Mouse (Mus musculus) liver, embryonic 15.5 days (tissue): ENCODE measurements around the gene Efna5. TPM values are rescaled to one million over a fixed set of nuclear protein-coding genes. Genes with fewer than 3 reads are reported as not detected.

Experiments used
- ATAC-seq: fragments of 200-750 bp; cut with Nextera tagmentation; 2 replicates; pipeline ENCODE4 v1.8.0; 2017; ENCODE audit warnings: moderate number of reproducible peaks, mild to moderate bottlenecking, moderate library complexity; ENCODE audit not compliant: insufficient read depth
- H3K27ac ChIP-seq: fragments of 300-500 bp; sonication (generic); replicated peaks from 2 replicates; pipeline ENCODE4 v1.5.1; 2015; ENCODE audit warnings: mild to moderate bottlenecking, inconsistent platforms
- H3K27me3 ChIP-seq: fragments of 300-500 bp; sonication (generic); 2 replicates; pipeline ENCODE4 v1.6.1; 2015; ENCODE audit warnings: mild to moderate bottlenecking, inconsistent platforms
- H3K36me3 ChIP-seq: fragments of 300-500 bp; sonication (generic); replicated peaks from 2 replicates; pipeline ENCODE4 v1.6.1; 2015; ENCODE audit warnings: moderate library complexity, mild to moderate bottlenecking, inconsistent platforms
- H3K4me1 ChIP-seq: fragments of 300-500 bp; sonication (generic); replicated peaks from 2 replicates; pipeline ENCODE4 v1.6.1; 2015; ENCODE audit warnings: inconsistent platforms
- H3K4me2 ChIP-seq: fragments of 300-500 bp; sonication (generic); 2 replicates; pipeline ENCODE4 v1.6.1; 2015; ENCODE audit warnings: moderate library complexity, mild to moderate bottlenecking, inconsistent platforms
- H3K4me3 ChIP-seq: fragments of 300-500 bp; sonication (generic); replicated peaks from 2 replicates; pipeline ENCODE4 v1.5.1; 2015; ENCODE audit warnings: mild to moderate bottlenecking, inconsistent platforms
- H3K9ac ChIP-seq: fragments of 300-500 bp; sonication (generic); 2 replicates; pipeline ENCODE4 v1.6.1; 2015; ENCODE audit warnings: moderate library complexity, mild to moderate bottlenecking, inconsistent platforms
- H3K9me3 ChIP-seq: fragments of 300-500 bp; sonication (generic); replicated peaks from 2 replicates; pipeline ENCODE4 v1.6.1; 2016; ENCODE audit warnings: inconsistent platforms
- WGBS: fragments of 180-500 bp; shearing (Covaris S2); methylation state at CpG from one replicate; pipeline ENCODE4 v1.1.7; 2015; ENCODE audit warnings: mixed read lengths; ENCODE audit not compliant: insufficient replicate concordance; 5-methylcytosine and 5-hydroxymethylcytosine counted together
- polyA plus RNA-seq: library from polyadenylated mRNA; unstranded; fragments of >200 nt; fragmentation: Nextera tagmentation; extraction: Ambion mirVana; gene quantifications from 2 replicates; pipeline ENCODE4 v1.2.1, GENCODE M21; 2015

The Efna5 gene
- polyA plus RNA-seq, 1 experiment from 2014 or later = 1.6 TPM

DNA sequence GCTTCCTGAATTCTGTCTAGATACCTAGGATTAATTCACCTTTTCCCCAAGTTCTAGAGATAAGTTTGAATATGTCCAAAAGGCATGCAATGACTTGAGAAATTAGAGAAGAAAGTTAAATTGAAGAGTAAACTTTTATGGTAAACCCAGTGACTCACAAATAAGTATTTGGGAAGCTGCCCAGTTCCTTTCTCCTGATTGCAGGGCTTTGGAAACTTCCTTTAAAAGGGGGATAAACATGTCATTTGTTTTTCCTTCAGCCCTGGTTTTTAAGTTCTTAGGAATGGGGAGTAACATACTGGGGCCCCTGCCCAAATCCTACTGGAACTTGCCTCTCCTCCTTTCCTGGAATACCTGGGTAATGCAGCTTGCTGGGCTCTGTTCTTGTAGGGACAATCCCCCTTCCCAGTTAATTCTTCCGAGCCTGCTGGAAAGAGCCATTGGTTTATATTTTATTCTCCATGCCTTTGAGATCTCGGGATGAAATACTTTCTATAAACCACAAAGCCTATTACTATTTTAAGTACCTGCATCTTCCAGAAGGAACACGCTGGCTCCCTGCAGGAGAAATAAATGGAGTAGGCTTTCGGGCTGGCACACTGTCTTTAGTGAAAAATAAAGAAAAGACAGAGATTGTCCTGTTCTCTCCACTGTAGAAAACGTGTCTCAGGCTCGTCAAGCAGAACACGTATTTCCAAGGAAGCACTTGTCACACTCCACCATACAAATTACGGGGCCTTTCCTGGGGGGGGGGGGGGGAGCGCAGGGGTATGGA, 282.2 kb downstream of the Efna5 start:
- no peaks in the 10 kb centered on the region for H3K9me3 ChIP-seq
- WGBS = 45% methylated on average over 9 of the region's 9 CpGs
- no peaks in the 10 kb centered on the region for H3K4me1 ChIP-seq
- H3K27me3 ChIP-seq = no peaks in the 10 kb centered on the region
- ATAC-seq = no peak
- H3K36me3 ChIP-seq = no peaks in the 10 kb centered on the region
- no peak overlapping the region for H3K4me2 ChIP-seq
- H3K27ac ChIP-seq = no peak overlapping the region
- H3K4me3 ChIP-seq = no peak overlapping the region
- H3K9ac ChIP-seq = no peak overlapping the region

DNA sequence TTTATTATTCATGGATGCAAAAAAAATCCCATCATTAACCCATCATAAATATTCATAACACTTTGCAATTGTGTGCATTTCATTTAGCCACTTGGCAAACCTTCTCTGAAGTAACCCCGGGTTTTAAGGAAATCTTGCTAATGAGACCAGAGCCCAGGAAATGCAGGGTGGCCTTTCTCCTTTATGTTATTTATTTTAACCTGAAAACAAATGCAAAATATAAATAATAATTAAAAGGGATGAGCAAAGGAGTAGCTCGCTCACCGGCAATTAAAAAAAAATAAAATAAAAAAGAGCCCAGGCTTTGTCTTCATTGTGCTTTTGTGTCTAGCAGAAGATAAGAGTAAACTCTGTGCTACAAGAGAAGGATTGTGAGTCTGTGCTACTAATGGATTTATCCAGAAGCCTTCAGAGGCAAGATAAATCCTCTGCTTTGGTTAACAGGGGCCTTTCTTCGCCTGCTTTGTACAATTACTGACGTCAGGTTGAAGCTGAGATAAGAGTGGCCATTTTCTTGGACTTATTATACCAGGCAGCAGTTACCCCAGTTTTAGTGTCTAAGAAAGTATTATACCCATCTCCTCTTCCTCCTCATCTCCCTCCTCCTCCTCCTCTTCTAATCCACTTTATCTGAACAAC, 288.6 kb downstream of the Efna5 start:
- no peaks in the 10 kb centered on the region for H3K27me3 ChIP-seq
- H3K4me2 ChIP-seq = no peak overlapping the region
- no peak overlapping the region for H3K27ac ChIP-seq
- WGBS = 52% methylated on average over 5 of the region's 5 CpGs
- no peak overlapping the region for H3K4me3 ChIP-seq
- no peak for ATAC-seq
- no peaks in the 10 kb centered on the region for H3K4me1 ChIP-seq
- no peaks in the 10 kb centered on the region for H3K36me3 ChIP-seq
- no peak overlapping the region for H3K9ac ChIP-seq
- no peaks in the 10 kb centered on the region for H3K9me3 ChIP-seq

DNA sequence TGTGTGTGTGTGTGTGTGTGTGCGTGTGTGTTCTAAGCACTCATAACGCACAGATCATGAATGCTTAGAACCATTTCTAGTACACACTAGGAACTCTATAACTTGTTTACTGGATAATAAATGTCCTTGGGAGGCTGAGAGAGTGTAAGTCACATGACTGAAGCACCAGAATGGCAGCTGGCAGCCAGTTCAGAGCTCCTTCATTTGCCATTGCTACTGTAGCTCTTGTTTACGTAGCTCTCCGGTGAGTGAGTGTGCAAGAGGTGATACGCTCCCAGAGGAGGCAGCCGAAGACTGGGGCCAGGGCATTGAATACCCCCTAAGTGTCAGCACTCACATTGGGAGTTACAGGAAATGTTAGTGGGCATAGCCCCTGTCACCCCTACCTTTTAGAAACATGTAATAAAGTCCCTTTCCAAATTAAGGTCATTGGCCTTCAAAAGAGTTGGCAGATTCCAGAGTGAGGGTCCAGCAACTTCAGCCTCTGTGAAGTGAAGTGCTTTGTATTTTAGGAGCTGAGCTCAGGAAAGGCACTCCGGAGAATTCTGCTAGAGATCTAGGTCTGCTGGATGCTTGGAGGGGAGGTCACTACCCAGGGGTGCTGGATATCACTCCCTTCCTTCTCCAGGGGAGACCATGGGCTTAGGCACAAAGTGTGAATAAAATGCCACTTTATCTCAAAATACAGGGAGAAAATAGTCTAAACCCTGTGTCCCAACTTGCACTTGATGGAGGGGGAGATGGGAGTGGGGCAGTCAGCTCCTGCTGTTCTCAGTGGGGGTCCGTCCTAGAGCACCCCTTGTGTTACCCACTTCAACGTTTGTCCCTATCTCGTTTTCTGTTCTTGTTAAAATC, 289.3 kb downstream of the Efna5 start:
- Histone ChIP-seq H3K9ac (no peak overlapping the region), H3K4me2 (no peak overlapping the region), H3K4me3 (no peak overlapping the region), H3K27me3 (no peaks in the 10 kb centered on the region), H3K36me3 (no peaks in the 10 kb centered on the region), H3K9me3 (no peaks in the 10 kb centered on the region), H3K4me1 (no peaks in the 10 kb centered on the region), H3K27ac (no peak overlapping the region)
- 62% methylated on average over 10 of the region's 10 CpGs for WGBS
- ATAC-seq = no peak

DNA sequence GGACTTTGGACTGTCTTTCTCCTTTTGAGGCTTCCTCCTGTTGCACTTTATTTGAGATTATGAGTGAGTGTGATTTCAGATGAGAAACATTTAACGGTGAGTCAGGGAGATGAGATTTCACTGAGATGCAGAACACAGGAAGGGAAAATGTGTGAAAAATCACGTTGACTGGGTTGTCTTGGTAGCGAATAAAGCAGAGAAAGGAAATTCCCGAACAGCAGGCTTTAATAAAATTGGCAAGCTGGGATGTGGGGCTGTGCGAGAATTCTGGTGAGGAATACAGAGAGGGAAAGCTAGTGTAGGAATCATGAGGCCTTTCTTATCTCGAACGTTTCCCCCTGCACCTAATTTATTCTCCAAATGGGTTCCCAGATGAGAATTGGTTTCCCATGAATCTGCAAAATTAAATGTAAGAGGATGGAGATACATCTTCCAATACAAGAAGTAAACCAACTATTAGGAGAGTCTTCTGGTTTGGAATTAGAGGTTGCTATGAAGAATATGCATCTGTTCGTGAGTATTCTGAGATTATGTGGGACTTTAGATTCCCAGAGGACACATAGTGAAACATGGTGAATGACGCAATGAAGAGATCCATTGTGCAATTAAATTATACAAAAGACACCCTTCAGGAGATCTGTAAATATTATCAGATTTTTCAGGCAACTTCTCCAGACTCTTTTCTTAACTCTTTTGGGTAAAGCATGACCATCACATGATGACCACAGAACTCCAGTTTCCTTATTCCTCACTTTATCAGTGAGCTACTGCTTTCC, 290.2 kb downstream of the Efna5 start:
- 60% methylated on average over 9 of the region's 9 CpGs for WGBS
- H3K4me3 ChIP-seq = no peak overlapping the region

DNA sequence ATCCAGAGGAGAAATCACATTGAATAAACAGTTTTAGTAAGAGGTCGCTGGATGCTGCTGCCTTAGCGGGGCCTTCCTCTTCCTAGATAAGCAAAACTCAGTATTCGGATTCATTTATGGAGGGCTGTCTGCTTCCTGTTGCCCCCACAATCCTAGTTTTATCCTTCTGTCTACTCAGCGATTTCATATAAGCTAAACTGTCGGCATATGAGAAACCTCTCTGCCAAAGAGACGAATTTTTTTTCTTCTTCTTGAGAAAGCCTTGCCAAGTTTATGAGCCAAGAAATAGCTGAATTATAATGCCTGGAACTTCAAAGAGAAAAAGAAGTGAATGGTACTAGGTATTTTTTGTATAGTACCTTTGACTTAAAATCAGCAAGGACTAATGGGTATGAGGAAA, 301.0 kb downstream of the Efna5 start:
- Histone ChIP-seq H3K4me1 (no peaks in the 10 kb centered on the region), H3K9me3 (no peaks in the 10 kb centered on the region), H3K27me3 (no peaks in the 10 kb centered on the region), H3K27ac (no peak overlapping the region), H3K9ac (no peak overlapping the region), H3K4me2 (no peak overlapping the region), H3K4me3 (no peak overlapping the region), H3K36me3 (no peaks in the 10 kb centered on the region)
- WGBS = 61% methylated on average over 6 of the region's 6 CpGs
- ATAC-seq = no peak

More for the DNA sequence above, 290.2 kb downstream of the Efna5 start:
- Histone ChIP-seq H3K9me3 (no peaks in the 10 kb centered on the region), H3K4me2 (no peak overlapping the region), H3K27ac (no peak overlapping the region), H3K4me1 (no peaks in the 10 kb centered on the region), H3K9ac (no peak overlapping the region), H3K27me3 (no peaks in the 10 kb centered on the region), H3K36me3 (no peaks in the 10 kb centered on the region)
- no peak for ATAC-seq

DNA sequence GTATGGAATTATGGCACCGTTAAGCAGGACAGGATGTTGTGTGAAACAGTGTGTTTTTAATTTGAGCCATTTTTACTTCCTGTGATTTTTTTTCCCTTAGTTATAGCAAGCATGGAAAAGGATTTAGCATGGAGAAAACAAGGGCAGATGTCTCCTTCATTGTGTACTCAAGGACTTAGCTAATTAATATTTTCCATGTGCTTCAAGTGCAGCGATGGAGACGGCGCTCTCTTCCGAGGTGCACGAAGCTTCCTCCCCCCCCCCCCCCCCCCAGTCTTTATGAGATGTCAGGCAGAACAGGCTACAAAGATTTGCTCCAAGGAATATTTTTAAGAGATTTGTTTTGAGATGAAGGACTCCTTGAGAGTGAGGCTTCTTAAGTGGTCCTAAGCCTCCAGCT, 301.5 kb downstream of the Efna5 start:
- Histone ChIP-seq H3K9me3 (no peaks in the 10 kb centered on the region), H3K9ac (no peak overlapping the region), H3K4me3 (no peak overlapping the region), H3K4me2 (no peak overlapping the region), H3K36me3 (no peaks in the 10 kb centered on the region), H3K27ac (no peak overlapping the region), H3K4me1 (no peaks in the 10 kb centered on the region), H3K27me3 (no peaks in the 10 kb centered on the region)
- WGBS = 84% methylated on average over 6 of the region's 6 CpGs
- no peak for ATAC-seq

DNA sequence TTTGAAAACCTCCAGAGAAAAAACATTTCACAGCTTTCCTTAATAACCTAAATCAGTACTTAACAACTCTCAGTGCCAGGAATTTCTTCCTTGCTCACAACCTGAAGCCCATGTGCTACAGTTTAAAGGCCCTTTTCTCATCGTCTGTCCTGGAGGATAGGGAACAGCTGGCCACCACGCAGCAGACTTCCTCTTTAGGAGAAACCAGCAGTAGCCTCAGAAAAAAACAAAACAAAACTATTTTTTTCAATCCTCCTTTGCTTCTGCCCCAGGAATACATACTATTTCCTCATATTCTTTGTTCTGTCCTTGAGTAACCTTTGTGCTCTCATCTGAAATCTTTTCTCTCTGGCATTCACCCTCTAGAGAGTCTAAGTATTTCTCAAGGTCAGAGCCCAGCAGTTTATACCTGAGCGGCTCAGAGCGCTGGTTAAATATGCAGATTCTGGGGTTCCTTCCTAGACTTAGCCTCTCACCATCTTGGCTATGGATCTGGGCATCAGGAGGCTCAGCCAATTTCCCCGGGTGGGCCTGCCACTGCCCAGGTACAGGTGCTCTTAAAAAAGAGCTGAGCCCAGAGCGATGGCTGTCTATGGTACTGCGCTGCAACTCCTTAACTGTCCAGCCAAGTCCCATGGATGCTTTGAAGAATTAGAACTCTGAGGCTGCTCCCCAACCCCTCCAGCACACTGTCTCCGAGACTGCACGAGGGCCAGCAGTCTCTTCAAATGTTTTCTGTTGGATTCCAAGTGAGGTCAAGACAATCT, 306.4 kb downstream of the Efna5 start:
- Histone ChIP-seq H3K4me2 (no peak overlapping the region), H3K4me1 (no peaks in the 10 kb centered on the region), H3K9me3 (no peaks in the 10 kb centered on the region), H3K36me3 (no peaks in the 10 kb centered on the region), H3K4me3 (no peak overlapping the region), H3K27me3 (no peaks in the 10 kb centered on the region), H3K9ac (no peak overlapping the region), H3K27ac (no peak overlapping the region)
- no peak for ATAC-seq
- WGBS = 59% methylated on average over 9 of the region's 9 CpGs

DNA sequence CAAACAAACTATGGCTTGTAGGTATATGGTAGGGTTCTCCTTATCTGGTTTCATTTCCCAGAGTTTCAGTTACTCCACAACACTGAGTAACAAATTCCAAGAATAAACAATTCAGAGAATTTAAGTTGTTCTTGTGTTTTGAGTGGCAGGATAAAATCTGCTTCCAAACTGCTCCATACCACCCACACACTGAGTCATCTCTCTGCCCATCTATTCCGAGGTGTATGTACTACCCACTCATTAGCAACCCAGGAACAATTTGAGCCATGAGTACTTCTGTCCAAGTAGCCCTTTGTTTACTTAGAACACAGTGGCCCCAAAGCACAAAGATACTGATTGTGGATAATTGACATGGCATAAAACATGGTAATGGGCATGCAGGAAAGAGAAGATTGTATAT, 311.0 kb downstream of the Efna5 start:
- H3K4me2 ChIP-seq = no peak overlapping the region
- no peaks in the 10 kb centered on the region for H3K4me1 ChIP-seq
- no peaks in the 10 kb centered on the region for H3K9me3 ChIP-seq
- no peak overlapping the region for H3K27ac ChIP-seq
- H3K4me3 ChIP-seq = no peak overlapping the region
- no peak overlapping the region for H3K9ac ChIP-seq
- no peaks in the 10 kb centered on the region for H3K27me3 ChIP-seq
- no peaks in the 10 kb centered on the region for H3K36me3 ChIP-seq
- no peak for ATAC-seq
- 39% methylated on average over 1 of the region's 1 CpGs for WGBS

DNA sequence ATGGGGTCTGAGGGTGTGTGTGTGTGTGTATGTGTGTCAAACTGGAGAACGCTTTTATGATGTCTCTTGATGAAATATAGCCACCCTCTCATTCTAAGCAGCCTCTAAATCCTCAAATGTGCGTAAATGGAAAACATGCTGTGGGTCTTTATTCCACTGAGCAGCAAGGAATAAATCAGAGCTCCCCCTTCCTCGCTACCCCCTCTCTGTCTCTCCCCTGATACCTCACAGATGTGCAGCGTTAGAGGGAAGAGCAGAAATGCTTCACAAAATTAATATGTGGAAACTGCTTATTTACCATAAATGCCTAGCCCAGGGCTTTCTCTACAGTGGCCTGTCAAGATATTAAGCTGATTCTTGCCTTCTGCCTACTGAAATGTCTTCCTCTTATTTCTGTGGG, 313.1 kb downstream of the Efna5 start:
- H3K4me1 ChIP-seq = no peaks in the 10 kb centered on the region
- no peak overlapping the region for H3K4me2 ChIP-seq
- H3K9ac ChIP-seq = no peak overlapping the region
- no peaks in the 10 kb centered on the region for H3K27me3 ChIP-seq
- no peak for ATAC-seq
- H3K9me3 ChIP-seq = no peaks in the 10 kb centered on the region
- no peak overlapping the region for H3K4me3 ChIP-seq
- WGBS = 61% methylated on average over 4 of the region's 4 CpGs
- H3K36me3 ChIP-seq = no peaks in the 10 kb centered on the region
- no peak overlapping the region for H3K27ac ChIP-seq

DNA sequence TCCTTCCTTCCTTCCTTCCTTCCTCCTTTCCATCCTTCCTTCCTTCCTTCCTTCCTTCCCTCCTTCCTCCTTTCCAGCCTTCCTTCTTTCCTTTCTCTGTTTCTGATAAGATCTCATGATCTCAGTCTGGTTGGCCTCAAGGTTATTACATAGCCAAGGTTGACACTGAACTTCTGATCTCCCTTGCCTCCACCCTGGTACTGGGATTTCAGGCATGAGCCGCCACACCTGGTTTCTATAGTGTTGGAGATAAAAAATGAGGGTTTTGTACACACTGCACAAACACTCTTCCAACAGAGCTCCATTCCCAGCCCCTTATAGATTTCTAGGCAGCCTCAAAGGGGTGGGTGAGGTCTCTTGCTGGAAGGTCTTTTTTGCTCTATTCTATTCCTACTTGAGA, 315.5 kb downstream of the Efna5 start:
- no peak overlapping the region for H3K27ac ChIP-seq
- no peaks in the 10 kb centered on the region for H3K27me3 ChIP-seq
- no peak overlapping the region for H3K4me3 ChIP-seq
- no peak overlapping the region for H3K4me2 ChIP-seq
- ATAC-seq = no peak
- no peaks in the 10 kb centered on the region for H3K4me1 ChIP-seq
- no peaks in the 10 kb centered on the region for H3K36me3 ChIP-seq
- H3K9me3 ChIP-seq = no peaks in the 10 kb centered on the region
- H3K9ac ChIP-seq = no peak overlapping the region
- 57% methylated on average over 1 of the region's 1 CpGs for WGBS
